Mouse (Mus musculus) cerebellum, adult 8-10 months (tissue): ENCODE data around the gene Coq5.

Experiments
- DNase-seq: peaks from one replicate; pipeline ENCODE4 v3.0.0; 2022

Coq5 gene

DNA sequence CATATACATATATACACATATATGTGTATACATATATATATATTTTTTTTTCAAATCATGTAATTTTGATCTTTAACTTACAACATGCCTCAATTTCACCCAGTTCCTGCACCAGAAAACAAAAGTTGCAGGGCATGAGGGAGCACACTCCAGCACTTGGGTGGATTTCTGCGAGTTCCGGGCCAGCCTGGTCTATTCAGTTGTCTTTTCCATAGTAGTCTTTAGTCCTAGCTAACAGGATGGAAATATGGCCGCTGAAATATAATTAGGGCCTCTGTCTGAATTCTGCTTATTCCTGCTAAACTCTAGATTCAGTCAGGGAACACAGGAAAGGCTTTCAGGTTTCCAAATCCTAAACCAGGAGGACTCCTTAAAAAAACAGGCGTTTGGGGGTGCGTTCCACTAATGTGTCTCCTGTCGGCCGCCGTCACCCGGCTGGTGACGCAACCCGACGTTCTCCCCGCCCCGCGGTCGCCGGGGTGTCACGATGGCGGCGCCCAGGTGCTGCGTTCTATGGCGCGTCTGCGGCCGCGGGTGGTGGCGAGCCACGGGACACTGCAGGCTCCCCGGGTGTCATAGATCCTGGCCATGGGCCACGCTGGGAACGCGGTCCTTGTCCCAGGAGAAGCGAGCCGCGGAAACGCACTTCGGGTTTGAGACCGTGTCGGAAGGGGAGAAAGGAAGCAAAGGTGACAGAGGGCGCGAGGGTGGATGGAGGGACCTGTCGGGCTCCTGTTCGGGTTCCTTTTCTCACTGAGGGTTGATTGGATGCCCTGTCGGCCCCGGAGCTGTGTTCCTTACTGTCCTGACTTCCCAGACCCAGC lies at the start of gene Coq5:
Coq5 (plus strand) TSS at position 441 of the 824 bp plus-strand sequence.
- peak; percentile 90 for DNase-seq

DNA sequence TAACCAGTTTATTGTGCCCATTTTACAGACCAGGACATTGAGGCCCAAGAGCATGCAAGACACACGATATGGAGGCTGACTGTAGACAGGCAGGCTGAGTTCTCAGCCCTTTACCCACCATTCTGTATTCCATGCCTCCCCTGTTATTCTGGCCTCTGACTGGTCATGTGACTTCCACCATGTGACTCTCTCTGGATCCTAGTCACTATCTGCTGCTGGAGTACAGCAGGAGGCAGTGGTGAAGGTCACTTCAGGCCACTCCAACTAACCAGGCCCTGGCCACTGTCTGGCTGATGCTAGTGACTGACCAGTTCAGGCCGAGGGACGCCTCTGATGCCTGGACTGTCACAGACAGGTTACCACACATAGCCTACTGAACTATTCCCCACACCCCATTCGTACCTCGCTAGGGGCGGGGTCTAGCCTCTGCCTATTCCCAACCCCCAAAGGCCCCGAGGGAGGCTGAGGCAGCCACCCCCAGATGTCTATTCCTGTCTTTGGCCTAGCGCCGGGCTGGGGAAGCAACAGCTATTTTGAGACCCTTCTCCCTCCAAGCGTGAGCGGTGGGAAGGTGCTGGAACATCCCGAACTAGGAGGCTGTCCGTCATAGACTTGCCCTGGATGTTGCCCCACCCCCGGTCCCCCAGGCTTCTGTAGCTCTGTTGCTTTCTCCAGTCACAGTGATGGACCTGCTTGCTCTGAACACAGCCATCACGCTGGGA lies 48.5 kb upstream of the Coq5 start:
- DNase-seq, result no peak

DNA sequence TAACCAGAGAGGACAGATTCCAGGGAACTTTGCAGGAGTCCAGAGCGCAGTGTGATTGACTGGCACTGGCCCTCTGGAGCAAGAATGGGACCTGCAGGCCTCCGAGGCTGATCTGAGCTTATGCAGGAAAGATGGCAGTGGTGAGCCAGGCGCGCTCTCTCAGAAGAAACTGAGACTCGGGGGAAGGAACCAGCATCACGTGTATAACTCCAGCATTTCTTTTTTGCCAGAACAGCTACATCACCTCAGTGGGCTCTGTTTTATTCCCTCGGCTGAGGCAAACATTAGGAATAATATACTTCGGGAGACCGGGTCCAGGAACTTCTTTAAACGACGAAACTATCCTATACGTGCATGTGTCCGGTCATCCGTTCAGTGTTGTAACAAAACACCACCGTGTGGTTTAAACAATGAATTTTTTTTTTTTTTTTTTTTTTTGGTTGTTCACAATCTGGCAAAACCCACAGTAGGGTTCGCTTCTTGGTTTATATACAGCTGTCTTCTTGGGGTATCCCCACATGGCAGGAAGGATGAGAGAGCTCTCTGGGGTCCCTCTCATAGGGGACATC lies 47.8 kb upstream of the Coq5 start:
- DNase-seq, result no peak

DNA sequence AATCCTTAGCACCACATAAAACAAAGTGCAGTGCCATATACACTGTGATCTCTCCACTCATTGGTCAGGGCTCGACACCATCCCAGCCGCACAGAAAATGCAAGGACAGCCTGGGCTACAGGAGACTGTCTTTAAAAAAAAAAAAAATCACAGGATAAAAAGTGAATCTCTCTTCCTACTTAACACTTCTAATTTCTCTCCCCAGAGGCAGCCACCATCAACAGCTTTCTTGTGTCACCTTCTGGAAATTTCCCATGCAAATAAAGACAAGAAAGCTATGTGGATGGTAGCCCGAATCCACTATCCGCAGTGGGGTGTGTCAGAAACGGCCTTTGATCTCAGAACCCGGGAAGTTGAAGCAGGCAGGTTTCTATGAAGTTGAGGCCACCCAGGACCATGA lies 47.0 kb upstream of the Coq5 start:
- DNase-seq, result no peak

DNA sequence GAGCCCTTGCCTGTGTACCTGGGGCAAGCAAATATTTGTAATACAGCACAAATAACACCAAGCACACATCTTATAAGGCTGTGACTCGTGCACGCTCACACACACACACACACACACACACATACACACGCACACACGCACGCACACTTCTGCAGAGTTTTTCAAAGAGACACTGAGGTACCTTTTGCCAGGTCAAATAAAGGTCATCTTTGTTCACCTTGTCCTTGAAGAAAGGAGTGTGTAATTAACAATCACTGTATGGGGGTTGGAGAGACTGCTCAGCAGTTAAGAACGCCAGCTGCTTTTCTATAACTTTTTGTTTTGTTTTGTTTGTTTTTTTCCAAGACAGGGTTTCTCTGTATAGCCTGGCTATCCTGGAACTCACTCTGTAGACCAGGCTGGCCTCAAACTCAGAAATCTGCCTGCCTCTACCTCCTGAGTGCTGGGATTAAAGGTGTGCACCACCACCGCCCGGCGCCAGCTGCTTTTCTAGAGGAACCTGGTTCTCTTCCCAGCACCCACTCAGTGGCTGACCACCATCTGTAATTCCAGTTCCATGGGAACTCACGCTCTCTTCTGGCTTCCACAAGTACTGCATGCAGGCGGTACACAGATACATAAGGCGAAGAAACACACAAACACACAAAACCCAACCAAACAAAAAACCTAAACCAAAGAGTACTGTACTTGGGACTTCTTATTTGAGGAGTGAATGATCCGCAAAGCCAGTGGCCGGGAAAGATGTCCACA lies 46.3 kb upstream of the Coq5 start:
- DNase-seq, result no peak

DNA sequence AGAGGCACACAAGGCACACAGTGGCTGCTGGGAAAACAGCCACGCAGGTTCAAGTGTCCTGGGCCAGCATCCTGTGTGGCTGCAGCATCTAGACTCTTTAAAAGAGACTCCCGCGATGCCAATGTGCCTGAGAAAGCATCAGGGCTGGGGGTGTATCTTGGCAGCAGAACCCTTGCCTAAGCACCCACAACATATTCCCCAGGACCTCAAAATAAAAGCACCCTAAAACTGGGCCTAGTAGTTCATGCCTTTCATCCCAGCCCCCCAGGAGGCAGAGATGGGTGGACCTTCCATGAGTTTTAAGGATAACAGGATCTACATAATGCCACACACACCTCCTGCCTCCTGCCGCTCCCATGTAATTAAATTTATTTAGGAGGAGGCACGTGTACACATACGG lies 44.9 kb upstream of the Coq5 start:
- no peak for DNase-seq

DNA sequence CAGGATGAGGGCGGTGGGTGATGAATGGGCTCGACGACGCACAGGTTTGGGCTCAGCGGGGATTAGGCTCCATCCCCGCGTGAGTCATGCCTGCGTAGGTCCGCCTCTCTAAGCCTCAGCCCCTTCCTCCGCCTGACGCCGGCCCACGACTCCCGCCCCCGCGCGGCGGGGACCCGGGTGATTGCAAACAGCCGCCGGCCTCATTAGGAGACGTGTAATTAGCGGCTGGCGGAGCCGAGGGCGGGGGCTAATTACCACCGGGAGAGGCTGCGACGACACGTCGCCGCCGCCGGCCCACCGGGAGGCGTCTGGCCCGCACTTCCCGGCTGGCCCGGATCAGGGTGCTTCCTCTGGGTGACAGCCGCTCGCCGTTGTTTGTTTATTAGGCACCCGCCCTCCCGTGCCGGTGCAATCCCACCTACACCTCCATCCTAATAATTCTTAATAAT lies 44.1 kb upstream of the Coq5 start:
- peak; percentile 72 for DNase-seq

DNA sequence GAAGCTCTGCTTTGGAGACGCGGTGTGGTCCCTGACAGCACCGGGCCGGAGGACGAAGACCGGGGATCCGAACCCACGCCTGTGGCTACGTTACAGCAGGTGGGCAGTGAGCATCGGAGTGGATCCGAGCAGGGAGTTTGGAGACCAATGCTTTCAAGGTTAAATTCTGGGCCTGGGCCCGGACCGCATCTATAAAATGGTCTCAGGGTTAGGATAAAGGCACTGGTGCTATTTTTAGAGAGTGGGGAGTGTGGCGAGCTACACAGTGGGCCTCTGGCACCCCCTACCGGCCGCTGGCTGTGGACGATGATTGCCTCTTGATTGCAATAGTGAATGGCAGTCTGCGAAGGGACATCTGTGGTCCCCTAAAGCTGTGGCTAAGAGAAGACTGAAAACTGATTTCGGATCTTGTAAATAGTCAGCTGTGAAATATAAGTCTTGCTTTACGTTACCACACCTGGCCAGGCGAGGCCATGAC lies 43.6 kb upstream of the Coq5 start, which contains the start of gene Pop5:
Pop5 (plus strand) TSS at position 51 of the 478 bp plus-strand sequence.
- peak; percentile 94 for DNase-seq

DNA sequence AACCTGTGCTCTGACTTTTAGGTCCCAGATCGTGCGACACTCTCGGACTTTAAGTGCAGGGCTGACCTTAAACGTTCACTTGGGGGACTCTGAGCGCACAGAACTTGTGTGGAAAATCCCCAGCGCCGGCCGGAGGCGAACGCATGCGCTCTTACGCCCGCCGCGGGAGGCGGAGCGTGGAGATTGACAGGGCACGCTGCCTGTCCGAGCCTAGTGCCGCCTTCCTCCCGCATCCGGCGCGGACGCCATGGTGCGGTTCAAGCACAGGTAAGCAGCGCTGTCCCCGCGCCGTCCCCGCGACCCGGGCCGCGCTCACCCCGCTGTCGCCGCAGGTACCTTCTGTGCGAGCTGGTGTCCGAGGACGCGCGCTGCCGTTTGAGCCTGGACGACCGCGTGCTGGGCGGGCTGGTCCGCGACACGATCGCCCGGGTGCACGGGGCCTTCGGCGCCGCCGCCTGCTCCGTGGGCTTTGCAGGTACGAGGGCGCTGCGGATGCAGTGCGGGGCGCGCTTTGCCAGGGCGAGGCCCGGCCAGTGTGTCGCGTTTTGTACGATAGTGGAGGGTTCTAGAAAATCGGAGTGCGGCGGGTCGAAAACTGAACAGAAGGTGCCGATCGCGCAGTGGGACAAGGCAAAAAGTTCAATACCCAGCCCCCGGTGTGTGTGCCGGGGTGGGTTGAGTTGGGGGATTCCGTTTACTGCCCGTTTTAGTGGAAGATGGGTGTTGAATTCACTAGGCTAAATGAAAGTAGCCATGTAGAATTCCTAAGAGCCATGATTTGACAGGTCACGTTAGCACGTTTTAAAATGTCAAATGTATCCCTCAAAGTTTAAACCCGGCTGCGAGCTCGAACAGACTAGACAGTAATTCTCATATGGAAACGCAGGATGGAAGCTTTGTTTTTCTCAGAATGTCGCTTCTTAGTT lies 41.4 kb upstream of the Coq5 start:
- peak; percentile 93 for DNase-seq

DNA sequence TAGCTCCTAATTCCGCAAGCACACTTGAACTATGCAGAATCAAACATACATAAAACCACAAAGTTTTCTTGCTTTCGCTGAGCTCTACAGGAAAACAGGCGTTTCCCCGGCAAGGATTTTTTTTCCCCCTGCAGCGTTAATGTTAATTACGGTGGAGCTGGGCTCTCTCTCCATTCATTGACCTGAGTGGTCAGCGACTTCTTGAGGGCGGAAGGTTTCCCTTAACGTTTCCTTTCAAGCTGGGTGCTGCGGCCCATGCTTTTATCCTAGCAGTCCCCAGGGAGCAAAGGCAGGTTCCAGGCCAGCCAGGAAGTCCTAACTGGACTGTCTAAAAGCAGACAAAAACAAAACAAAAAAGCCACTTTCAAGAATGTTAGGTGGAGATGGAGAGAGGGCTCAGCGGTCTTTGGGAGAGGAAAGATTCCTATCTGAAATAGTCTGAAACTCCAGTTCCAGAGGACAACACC lies 40.7 kb upstream of the Coq5 start:
- no peak for DNase-seq

DNA sequence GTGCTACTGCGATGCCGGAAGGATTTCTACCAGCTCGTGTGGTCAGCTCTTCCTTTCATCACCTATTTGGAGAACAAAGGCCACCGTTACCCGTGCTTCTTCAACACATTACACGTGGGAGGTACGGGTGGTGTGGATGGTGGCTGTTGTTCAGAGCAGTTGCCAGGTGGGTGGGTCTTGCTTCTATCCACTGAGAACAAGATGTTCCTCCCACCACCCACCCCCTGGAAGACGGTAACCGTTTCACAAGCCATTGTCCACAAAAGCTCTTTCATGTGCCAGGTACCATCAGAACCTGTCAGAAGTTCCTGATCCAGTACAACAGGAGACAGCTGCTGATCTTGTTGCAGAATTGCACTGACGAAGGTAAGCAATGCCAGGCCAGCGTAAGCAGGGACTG lies 39.3 kb upstream of the Coq5 start:
- no peak for DNase-seq

DNA sequence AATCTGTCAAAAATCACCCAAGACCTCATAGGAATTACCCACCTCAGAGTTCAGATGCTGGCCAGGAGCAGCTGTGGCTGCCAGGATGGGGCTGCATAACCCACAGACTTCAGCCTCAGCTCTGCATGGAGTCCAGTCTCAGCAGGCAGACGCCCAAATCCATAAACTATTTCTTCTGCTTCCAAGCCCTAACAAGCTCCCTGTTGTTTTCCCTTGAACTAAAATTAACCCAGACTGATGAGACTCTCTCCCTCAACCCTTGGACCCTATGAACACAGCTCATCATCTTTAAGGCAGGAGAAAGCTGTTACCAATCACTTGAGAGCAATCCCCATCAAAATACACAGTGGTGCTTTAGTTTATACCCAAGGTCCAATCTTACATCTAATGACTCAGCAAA lies 24.0 kb upstream of the Coq5 start:
- no peak for DNase-seq

DNA sequence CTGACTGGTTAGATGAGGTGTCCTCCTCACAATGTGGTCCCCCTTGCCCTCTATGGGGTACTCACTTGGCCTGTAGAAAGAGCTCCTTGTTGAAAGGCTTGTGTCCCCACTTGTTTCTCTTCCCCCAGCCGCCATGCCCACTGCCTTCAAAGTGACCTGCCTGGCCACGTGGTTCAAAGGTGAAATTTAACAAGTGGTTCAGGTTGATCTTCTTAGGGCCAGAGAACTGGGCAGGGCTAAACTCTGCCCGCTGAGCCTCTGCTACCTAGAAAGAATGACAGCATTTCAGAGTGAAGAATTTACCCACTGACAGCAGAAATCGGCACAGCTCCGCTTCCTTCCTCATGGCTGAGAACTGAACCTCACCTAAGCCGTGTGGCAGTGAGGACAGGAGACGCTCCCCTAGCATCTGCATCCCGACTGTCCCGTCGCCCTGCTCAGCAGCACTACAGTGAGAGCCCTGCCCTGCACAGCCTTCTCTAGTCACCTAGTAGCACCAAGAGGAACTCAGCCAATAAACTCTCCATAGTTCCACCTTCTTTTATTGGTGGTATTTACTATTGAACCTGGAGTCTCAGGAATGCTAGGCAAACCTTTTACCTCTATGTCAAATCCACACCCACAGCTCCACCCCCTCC lies 22.4 kb upstream of the Coq5 start:
- no peak for DNase-seq

DNA sequence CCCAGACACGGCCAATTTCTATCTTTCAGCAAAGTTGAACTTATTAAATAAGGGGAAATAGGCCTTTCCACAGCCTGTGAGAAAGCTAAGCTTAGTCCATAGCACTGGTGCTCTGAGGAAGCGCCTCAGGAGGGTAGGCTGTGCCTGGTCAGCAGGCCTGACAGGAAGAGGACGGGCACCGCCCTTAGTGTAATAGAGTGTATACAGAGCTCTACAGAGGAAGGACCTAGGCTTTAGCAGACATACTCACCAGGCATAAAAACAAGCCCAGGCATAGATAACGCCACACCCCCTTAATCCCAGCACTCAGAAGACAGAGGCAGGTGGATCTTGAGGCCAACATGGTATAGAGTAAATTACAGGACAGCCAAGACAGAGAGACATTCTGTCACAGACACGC lies 19.1 kb upstream of the Coq5 start:
- no peak for DNase-seq

DNA sequence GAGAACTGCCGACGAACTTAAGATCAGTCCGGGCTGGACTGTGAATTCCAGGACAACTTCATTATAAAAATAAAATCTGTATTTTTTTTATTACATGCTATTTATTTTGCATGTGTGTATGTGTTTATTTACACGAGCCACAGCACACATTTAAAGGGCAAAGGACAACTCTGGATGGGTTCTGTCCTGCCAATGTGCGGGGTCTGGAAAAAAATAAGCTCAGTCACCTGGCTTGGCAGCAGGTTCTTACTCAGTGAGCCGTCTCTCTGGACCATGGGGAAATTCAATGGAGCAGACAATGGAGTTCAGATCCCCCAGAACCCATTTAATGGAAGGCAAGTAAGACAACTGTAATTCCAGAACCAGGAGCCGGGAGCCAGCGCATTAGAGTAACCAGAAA lies 18.3 kb upstream of the Coq5 start:
- no peak for DNase-seq

DNA sequence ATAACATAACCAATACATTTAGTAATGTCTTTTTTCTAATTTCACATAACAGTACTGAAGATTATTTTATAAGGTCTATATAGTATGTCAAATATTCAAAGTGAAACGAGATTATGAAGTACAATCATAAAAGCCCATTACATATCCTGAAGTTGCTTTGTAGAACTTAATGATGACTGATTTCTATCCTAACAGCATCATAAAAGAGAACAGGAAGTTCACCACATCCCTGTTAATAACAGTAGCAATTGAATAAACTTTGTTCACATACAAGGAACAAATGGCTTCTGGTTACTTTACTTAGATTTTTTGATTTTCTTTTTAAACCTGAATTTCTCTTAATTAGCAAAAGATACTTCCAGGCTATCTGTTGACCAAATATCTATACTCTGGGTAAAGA lies 17.6 kb upstream of the Coq5 start:
- DNase-seq, result no peak

DNA sequence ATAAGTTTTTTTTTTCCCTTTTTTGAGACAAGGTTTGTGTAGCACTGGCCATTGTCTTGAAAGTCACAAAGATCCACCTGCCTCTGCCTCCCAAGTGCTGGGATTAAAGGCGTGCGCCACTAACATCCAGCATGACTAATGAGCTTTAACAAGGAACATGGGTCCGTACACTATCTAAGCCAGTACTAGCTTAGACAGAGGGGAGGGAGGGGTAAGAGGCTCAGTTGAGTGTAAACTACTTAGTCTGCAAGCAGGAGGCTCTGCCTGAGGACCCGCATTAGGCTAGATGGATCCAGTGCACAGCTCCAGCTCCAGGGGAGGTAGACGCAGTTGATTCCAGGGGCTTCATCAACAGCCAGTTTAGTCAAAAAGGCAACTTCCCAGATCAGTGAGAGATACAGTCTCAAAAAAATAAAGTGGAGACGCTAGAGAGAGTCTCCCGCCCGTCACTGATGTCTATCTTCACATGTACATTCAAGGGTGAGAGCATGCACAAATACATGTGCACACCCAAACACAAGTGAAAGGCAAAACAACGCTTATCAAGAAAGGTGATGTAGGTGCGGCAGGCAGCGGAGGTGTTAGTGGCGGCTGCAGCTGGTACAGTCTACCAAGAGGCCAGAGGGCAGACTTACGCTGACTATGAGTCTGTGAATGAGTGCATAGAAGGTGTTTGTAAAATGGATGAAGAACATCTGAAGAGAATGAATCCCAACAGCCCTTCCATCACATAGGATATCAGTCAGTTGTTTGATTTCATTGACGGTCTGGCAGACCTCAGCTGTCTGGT lies 16.8 kb upstream of the Coq5 start:
- no peak for DNase-seq

DNA sequence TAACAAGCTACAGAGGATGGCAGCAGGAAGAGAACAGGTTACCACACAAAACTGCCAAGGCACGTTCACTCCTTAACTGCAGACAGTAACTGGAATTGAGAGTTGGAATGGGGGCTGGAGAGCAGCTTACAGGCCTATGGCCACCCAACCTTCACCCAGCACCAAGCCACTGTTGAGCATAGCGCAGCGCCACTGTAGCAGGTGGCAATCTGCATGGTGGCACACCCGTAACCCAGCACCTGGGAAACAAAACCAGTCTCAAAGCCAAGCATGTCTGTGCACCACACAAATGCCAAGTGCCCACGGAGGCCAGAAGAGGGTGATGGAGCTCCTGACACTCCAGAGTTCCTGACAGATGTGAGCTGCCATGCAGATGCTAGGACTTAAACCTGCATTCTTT lies 13.1 kb upstream of the Coq5 start:
- no peak for DNase-seq

DNA sequence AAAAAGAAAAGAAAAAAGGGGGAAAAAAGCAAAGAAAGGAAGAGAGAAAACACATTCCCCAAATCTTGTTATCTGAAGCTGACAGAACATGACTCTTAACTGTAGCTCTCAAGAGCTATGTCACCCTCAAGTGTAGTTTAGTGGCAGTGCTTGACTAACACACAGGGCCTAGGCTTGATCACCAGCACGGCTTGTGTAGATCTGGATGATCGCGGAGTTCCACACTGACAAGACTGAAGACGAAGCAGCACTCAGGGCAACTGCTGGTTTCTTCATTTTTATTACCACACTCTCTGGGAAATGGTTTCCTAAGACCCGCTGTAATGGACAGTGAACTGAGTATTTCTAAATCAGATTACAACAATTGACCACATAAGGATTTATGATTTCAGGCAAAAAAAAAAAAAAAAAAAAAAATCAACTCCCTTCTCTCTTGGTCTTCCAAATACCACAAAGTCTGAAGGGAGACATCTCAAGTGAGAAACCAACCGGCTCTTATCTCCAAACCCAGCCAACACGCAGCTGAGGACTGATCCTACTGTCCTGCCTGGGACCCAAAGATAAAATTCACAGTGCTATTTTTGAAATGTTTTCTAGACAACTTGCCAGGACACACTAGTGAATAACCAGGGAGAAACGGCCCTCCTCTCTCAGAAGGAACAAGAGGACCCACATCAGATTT lies 12.5 kb upstream of the Coq5 start:
- no peak for DNase-seq
